Mouse (Mus musculus): ENCODE data around the gene Lrrc4. TPM values are rescaled to one million over a fixed set of nuclear protein-coding genes. Genes with fewer than 3 reads are reported as not detected.

Lrrc4 gene
- polyA plus RNA-seq, 1 experiment from 2014 or later = 3.8 TPM

DNA sequence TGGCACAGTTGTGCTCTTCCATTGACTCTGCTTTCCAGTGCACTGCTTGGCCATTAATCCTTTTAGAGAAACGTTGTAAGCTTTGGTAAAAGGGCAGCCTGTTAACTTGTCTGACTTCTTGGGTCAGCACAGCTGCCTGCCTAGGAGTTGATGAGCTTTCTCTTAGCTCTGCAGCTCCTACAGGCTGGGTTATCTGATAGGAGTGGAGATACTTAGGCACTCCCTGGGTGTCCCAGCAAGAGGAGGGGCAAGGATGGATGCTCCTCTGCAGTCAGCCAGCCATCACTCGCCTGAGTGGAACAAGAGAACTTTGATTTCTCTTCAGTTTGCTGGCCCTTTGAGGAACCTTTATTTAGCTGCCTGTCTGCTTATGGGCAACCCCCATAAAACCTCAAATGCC is 121.5 kb downstream of the Lrrc4 start:
- no peak overlapping the region for H3K9ac ChIP-seq (replicated peaks)
- 15% methylated on average over 2 of the region's 2 CpGs for WGBS
- no peak overlapping the region for H3K27ac ChIP-seq (replicated peaks)

DNA sequence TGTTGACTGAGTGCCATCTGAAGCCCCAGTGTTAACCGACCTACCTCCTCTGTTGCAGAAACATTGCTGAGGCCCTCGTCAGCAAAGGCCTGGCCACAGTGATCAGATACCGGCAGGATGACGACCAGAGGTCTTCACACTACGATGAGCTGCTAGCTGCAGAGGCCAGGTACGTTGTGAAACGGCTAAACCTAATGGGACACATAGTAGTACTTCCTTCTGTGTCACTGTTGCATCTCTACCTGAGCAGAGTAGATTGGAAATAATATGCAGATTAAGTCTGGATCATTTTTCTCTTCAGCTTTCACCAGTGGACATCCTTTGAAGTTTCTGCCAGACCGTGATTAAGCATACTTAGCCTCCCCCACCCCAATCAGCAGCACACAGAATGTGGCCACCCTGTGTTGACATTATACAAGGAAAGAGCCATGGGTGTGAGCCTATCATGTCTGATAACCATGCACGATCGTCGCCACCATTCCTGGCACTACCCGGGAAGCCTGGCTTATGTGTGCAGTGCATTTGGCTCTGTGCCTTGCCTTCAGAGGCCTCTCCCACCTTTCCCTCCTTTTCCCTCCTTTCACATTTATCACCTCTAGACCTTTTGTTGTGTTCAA is 124.5 kb downstream of the Lrrc4 start:
- H3K27ac ChIP-seq (replicated peaks) = no peak overlapping the region
- no peak overlapping the region for H3K4me3 ChIP-seq
- ATAC-seq (ENCODE audit: low FRiP score, low read depth) = no peak
- no peak overlapping the region for H3K4me2 ChIP-seq (replicated peaks)
- H3K27me3 ChIP-seq = no peaks in the 10 kb centered on the region
- 90% methylated on average over 12 of the region's 12 CpGs for WGBS
- H3K36me3 ChIP-seq = 0 out of 2 replicates have a peak, but pooled peaks cover 10% of the 10 kb centered on the region
- H3K9me3 ChIP-seq = no peaks in the 10 kb centered on the region
- no peak overlapping the region for H3K9ac ChIP-seq (replicated peaks)
- H3K4me1 ChIP-seq = peaks cover 20% of the 10 kb centered on the region

More for the DNA sequence above, 121.5 kb downstream of the Lrrc4 start:
- Histone ChIP-seq H3K4me2 (replicated peaks) (no peak overlapping the region), H3K27me3 (no peaks in the 10 kb centered on the region), H3K4me3 (no peak overlapping the region), H3K9me3 (no peaks in the 10 kb centered on the region), H3K36me3 (0 out of 2 replicates have a peak, but pooled peaks cover 10% of the 10 kb centered on the region), H3K4me1 (peaks cover 23% of the 10 kb centered on the region)
- no peak for ATAC-seq (ENCODE audit: low FRiP score, low read depth)

DNA sequence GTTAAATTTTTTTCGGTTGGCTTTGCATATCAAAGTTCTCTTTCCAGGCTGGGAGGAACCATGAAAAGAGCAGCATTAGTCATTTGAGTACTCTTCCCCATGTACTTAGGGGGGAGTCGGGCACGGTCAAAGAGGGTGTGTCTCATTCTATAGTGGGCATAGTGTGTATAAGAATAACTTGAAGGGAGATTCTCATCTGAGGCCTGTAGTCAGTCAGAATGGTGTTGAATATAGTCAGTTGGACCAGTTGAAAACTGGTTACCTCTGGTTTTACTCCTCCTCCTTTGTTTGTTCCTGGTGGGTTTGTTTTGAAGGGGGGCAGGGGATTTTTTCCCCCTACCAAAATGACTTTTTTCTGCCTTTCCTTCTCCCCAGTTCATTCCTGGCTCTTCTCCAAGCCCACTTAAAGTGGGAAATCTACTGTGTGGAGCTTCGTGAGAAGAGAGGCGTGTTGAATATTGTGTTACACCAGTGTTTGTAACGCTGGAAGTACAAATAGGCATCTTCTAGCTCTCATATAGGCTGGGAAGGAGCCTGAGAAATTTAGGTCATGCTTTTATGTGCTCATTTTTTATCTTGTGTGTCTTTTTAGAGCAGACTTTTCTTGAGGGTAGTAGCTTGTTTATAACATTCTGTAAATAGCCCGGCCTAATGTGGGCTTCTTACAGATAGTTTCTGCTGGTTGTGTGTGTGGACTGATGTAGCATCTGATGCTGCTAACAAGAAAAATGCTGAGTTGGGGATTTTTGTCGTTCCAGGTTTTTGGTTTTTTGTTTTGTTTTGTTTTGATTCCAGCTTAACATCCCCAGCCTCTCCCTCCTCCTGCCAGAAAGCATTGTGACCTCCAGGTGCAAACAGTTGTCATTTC is 125.2 kb downstream of the Lrrc4 start:
- Histone ChIP-seq H3K27me3 (no peaks in the 10 kb centered on the region), H3K9me3 (no peaks in the 10 kb centered on the region), H3K27ac (replicated peaks) (no peak overlapping the region), H3K4me2 (replicated peaks) (no peak overlapping the region), H3K4me3 (no peak overlapping the region), H3K4me1 (peaks cover 20% of the 10 kb centered on the region), H3K9ac (replicated peaks) (no peak overlapping the region), H3K36me3 (0 out of 2 replicates have a peak, but pooled peaks cover 10% of the 10 kb centered on the region)
- 80% methylated on average over 8 of the region's 8 CpGs for WGBS
- ATAC-seq (ENCODE audit: low FRiP score, low read depth) = no peak

DNA sequence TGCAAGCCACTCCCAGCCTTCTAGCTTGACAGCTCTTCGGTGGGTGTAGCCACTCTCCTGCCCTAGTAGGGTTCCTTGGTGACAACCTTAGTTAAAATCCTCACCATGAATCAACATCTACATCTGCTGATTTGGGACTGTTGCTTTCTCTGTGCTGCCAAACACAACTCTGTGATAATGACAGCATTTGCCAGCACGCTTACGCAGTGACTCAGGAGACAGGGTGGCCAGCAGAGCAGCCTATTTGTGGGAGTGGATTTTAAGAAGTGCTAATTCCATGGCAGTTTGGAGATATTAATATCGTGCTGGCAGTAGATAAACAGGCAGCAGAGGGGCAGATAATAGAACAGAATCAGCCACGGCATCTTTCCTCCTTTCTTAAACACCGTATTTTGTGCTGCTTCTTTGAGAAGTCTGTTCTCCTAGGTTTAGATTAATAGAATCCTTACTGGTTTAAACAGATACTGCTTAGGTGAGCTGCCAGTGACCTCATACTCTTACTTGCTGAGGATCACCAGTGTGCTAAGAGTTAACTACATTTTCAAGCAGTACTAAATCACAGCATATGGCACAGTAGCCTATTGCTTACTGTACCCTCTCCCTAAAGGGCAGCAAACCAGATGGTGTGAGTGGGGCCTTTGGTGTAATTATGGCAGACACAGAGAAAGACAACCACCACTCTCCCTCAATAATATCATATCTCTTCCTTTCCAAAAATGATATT is 126.0 kb downstream of the Lrrc4 start:
- Histone ChIP-seq H3K4me1 (peaks cover 20% of the 10 kb centered on the region), H3K4me3 (no peak overlapping the region), H3K36me3 (0 out of 2 replicates have a peak, but pooled peaks cover 10% of the 10 kb centered on the region), H3K9me3 (no peaks in the 10 kb centered on the region), H3K27ac (replicated peaks) (no peak overlapping the region), H3K27me3 (no peaks in the 10 kb centered on the region), H3K9ac (replicated peaks) (no peak overlapping the region), H3K4me2 (replicated peaks) (no peak overlapping the region)
- WGBS = 83% methylated on average over 6 of the region's 6 CpGs
- ATAC-seq (ENCODE audit: low FRiP score, low read depth) = no peak

DNA sequence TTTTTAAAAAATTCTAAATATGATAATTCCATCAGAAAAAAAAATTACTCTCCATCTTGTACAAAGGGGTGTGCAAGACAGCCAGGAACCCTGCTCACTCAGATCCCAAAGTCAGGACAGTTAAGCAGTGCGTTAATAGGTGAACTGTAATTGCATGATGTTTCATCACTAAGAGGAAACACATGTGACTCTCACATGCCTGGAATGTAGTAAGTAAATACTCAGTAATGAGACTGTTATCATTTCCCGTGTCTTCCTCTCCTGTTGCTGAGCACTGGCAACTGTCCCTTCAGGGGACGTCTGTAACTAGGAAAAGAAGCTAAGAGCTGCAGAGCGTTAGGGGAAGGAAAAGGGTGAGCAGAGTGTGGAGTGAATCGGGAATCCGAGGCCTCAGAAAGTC is 126.9 kb downstream of the Lrrc4 start:
- Histone ChIP-seq H3K9me3 (no peaks in the 10 kb centered on the region), H3K36me3 (0 out of 2 replicates have a peak, but pooled peaks cover 10% of the 10 kb centered on the region), H3K9ac (replicated peaks) (no peak overlapping the region), H3K4me1 (peaks cover 13% of the 10 kb centered on the region), H3K27me3 (no peaks in the 10 kb centered on the region), H3K4me3 (no peak overlapping the region), H3K27ac (replicated peaks) (no peak overlapping the region), H3K4me2 (replicated peaks) (no peak overlapping the region)
- 60% methylated on average over 6 of the region's 6 CpGs for WGBS
- ATAC-seq (ENCODE audit: low FRiP score, low read depth) = no peak

DNA sequence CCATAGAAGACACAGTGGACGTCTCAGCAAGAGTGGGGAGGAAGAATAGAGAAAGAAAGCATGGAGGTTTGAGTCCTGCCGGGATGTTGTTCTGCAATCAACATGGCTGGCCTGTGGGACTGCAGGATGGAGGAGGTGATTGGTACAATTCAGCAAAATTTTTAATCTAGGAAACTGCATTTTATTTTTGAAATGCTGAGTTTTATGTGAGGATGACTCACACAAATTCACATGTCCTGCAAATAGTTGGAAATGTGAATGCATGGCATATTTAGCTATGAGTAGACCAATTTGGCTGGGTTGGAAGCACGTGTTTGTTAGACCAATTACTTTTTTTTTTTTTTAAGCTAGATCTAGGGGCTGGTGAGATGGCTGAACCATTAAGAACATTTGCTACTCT is 134.3 kb downstream of the Lrrc4 start:
- no peak overlapping the region for H3K9ac ChIP-seq (replicated peaks)
- no peaks in the 10 kb centered on the region for H3K27me3 ChIP-seq
- H3K27ac ChIP-seq (replicated peaks) = no peak overlapping the region
- no peak for ATAC-seq (ENCODE audit: low FRiP score, low read depth)
- WGBS = 86% methylated on average over 3 of the region's 3 CpGs
- H3K4me3 ChIP-seq = no peak overlapping the region
- no peaks in the 10 kb centered on the region for H3K9me3 ChIP-seq
- no peak overlapping the region for H3K4me2 ChIP-seq (replicated peaks)
- H3K36me3 ChIP-seq = no peaks in the 10 kb centered on the region
- no peaks in the 10 kb centered on the region for H3K4me1 ChIP-seq

DNA sequence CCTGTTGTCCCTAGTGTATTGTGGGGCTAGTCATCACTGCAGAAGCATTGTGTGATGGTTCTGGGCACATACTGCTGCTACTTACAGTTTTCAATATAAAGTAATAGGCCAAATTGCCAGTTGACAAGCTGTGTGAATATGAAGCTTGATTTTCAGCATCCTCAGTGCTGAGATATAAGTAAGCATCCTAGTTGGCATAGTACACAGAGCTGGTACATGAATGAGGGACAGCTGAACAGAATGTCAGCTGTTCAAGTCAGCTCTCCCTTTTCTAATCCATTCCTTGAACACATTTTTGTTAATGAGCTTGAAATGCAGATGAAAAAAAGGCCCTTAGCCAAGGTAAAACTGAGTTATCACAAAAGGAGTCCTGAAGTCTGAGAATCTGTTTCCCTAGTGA is 138.9 kb downstream of the Lrrc4 start:
- no peak overlapping the region for H3K4me2 ChIP-seq (replicated peaks)
- no peaks in the 10 kb centered on the region for H3K4me1 ChIP-seq
- no peak overlapping the region for H3K9ac ChIP-seq (replicated peaks)
- no peak overlapping the region for H3K27ac ChIP-seq (replicated peaks)
- ATAC-seq (ENCODE audit: low FRiP score, low read depth) = no peak
- no peaks in the 10 kb centered on the region for H3K9me3 ChIP-seq
- H3K27me3 ChIP-seq = no peaks in the 10 kb centered on the region
- no peaks in the 10 kb centered on the region for H3K36me3 ChIP-seq
- no peak overlapping the region for H3K4me3 ChIP-seq

DNA sequence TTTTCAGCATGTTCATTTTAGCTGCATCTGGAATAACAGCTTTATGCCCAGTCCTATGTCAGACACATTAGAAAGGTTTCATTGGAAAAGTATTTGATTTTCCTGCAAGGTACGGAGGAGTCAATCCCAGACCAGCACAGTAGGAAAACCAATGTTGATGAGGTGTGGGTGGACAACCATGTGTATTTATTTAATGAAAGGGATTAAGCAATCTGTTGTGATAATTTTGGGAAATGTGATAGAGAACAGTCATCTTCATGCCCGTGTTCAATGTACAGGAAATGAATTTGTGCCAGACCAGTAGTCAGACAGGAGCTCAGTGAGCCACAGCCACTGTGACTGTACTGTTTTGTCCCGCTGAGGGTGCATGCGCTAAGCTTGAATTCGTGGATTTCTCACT is 143.8 kb downstream of the Lrrc4 start:
- 91% methylated on average over 5 of the region's 5 CpGs for WGBS
- no peaks in the 10 kb centered on the region for H3K27me3 ChIP-seq
- H3K36me3 ChIP-seq = no peaks in the 10 kb centered on the region
- no peak for ATAC-seq (ENCODE audit: low FRiP score, low read depth)
- H3K4me2 ChIP-seq (replicated peaks) = no peak overlapping the region
- H3K9me3 ChIP-seq = no peaks in the 10 kb centered on the region
- no peak overlapping the region for H3K27ac ChIP-seq (replicated peaks)
- H3K4me1 ChIP-seq = no peaks in the 10 kb centered on the region
- H3K4me3 ChIP-seq = no peak overlapping the region
- H3K9ac ChIP-seq (replicated peaks) = no peak overlapping the region

DNA sequence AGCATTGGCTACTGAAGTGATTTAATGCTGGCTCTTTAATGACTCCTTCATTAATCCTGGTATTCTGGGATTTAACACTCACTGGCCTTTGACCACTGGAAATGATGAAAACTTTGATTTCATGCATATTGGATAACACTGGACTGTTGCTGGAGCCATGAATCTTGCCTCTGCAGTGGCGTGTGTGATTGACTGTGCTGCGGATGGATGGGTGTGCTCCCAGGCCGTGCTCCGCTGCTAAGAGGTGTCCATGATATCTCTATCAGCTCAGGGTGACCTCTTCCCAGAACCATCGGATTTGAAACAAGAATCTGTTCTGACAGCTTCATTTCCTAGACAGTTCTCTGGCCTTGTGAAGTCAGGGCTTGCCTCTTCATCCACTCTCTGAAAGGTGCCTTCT is 145.8 kb downstream of the Lrrc4 start:
- H3K4me3 ChIP-seq = no peak overlapping the region
- WGBS = 70% methylated on average over 5 of the region's 5 CpGs
- H3K36me3 ChIP-seq = no peaks in the 10 kb centered on the region
- no peaks in the 10 kb centered on the region for H3K27me3 ChIP-seq
- no peak overlapping the region for H3K27ac ChIP-seq (replicated peaks)
- H3K4me2 ChIP-seq (replicated peaks) = no peak overlapping the region
- H3K9me3 ChIP-seq = no peaks in the 10 kb centered on the region
- H3K4me1 ChIP-seq = no peaks in the 10 kb centered on the region; the same call in 1 of the 2 replicates
- no peak for ATAC-seq (ENCODE audit: low FRiP score, low read depth)
- H3K9ac ChIP-seq (replicated peaks) = no peak overlapping the region

DNA sequence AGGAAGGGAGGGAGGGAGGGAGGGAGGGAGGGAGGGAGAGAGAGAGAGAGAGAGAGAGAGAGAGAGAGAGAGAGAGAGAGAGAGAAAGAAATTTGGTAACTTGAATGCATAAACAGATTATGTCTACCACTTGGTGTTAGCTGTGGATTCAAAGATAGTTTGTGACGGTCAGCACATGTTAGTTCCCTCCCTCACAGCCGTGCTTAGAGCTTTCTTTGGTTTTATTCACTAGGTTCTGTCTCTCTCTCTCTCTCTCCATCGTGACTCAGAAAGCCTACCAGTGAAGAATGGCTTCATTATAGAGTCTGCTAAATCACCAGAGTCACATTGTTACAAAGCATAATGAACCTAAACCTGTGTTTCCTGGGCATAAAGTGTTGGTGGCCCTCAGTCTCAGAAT is 146.5 kb downstream of the Lrrc4 start:
- H3K9me3 ChIP-seq = no peaks in the 10 kb centered on the region
- H3K9ac ChIP-seq (replicated peaks) = no peak overlapping the region
- ATAC-seq (ENCODE audit: low FRiP score, low read depth) = no peak
- H3K36me3 ChIP-seq = no peaks in the 10 kb centered on the region
- H3K4me1 ChIP-seq = no peaks in the 10 kb centered on the region; the same call in 1 of the 2 replicates
- H3K4me3 ChIP-seq = no peak overlapping the region
- H3K27ac ChIP-seq (replicated peaks) = no peak overlapping the region
- 61% methylated on average over 3 of the region's 3 CpGs for WGBS
- H3K27me3 ChIP-seq = no peaks in the 10 kb centered on the region
- H3K4me2 ChIP-seq (replicated peaks) = no peak overlapping the region

DNA sequence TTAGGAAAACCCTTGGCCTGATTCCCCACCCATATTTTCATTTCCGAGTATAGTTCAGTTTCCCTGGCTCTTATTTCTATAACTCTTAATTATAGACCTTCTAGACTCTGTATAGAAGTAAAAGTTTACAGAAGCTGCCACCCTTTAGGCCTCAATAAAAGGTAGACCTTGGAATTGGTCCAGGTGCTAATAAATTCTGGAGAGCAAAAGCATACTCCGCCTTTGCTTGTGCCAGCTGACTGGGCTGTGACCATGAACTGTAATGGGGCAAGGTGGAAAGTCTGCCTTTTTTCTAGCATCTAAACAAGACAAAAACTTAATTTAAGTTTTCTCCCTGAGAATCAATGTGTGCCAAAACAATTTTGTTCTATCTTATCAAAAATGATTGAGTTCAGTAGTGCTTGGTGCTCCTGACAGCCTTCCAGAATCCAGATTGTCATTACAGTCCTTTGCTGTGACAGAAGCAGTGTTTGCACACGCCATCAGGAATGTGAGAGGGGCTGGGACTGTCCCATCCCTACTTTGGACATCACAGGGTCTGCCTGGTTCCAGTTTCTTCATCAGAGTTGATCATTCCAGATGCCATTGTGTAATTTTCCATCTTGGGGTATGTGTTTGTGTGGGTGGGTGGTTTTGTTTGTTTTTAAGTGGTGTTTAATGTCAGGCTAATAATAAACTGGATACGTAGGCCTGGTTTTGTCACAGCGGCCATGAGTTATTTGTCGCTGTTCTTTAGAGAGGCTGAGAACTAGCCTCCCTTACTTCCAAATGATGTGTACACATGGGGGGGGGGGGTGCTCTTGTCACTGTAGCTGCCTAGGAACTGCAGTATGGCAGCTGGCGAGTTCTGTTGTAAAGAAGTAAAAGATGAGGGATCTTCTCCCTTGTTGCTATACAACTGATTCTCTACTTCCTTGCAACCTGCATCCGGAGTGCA is 149.8 kb downstream of the Lrrc4 start:
- H3K9me3 ChIP-seq = no peaks in the 10 kb centered on the region
- H3K27ac ChIP-seq (replicated peaks) = no peak overlapping the region
- H3K27me3 ChIP-seq = no peaks in the 10 kb centered on the region
- no peaks in the 10 kb centered on the region; the same call in 1 of the 2 replicates for H3K4me1 ChIP-seq
- WGBS = 92% methylated on average over 8 of the region's 8 CpGs
- H3K4me2 ChIP-seq (replicated peaks) = no peak overlapping the region
- H3K36me3 ChIP-seq = no peaks in the 10 kb centered on the region
- H3K4me3 ChIP-seq = no peak overlapping the region
- no peak for ATAC-seq (ENCODE audit: low FRiP score, low read depth)
- no peak overlapping the region for H3K9ac ChIP-seq (replicated peaks)

All from midbrain, embryonic 12.5 days (tissue).